Mouse (Mus musculus) hindbrain, embryonic 11.5 days (tissue): ENCODE measurements around the gene Cenph. TPM values are rescaled to one million over a fixed set of nuclear protein-coding genes. Genes with fewer than 3 reads are reported as not detected.

Experiments used
- ATAC-seq: fragments of 200-750 bp; cut with Nextera tagmentation; 2 replicates; pipeline ENCODE4 v1.8.0; 2017; ENCODE audit warnings: mild to moderate bottlenecking, moderate TSS enrichment, moderate library complexity; ENCODE audit not compliant: low FRiP score
- DNase-seq: peaks from one replicate; pipeline ENCODE4 v3.0.0-alpha.2; 2015; ENCODE audit warnings: low spot score
- H3K27ac ChIP-seq: fragments of 300-500 bp; sonication (generic); 2 replicates; pipeline ENCODE4 v1.5.1; 2014; ENCODE audit warnings: mild to moderate bottlenecking, low read depth, low read length
- H3K27me3 ChIP-seq: fragments of 300-500 bp; sonication (generic); 2 replicates; pipeline ENCODE4 v1.6.1; 2014; ENCODE audit warnings: mild to moderate bottlenecking, low read length, moderate library complexity, mixed read lengths; ENCODE audit not compliant: control insufficient read depth, insufficient read depth
- H3K36me3 ChIP-seq: fragments of 300-500 bp; sonication (generic); 2 replicates; pipeline ENCODE4 v1.6.1; 2014; ENCODE audit warnings: mild to moderate bottlenecking, low read length, moderate library complexity, mixed read lengths; ENCODE audit not compliant: control insufficient read depth, insufficient read depth
- H3K4me1 ChIP-seq: fragments of 300-500 bp; sonication (generic); replicated peaks from 2 replicates; pipeline ENCODE4 v1.6.1; 2014; ENCODE audit warnings: low read length, mixed read lengths; ENCODE audit not compliant: control insufficient read depth, insufficient read depth
- H3K4me2 ChIP-seq: fragments of 300-500 bp; sonication (generic); replicated peaks from 2 replicates; pipeline ENCODE4 v1.6.1; 2014; ENCODE audit warnings: mild to moderate bottlenecking, low read depth, low read length
- H3K4me3 ChIP-seq: fragments of 300-500 bp; sonication (generic); 2 replicates; pipeline ENCODE4 v1.5.1; 2014; ENCODE audit warnings: low read depth, low read length
- H3K9ac ChIP-seq: fragments of 300-500 bp; sonication (generic); 2 replicates; pipeline ENCODE4 v1.6.1; 2014; ENCODE audit warnings: low read depth, low read length
- H3K9me3 ChIP-seq: fragments of 300-500 bp; sonication (generic); 2 replicates; pipeline ENCODE4 v1.6.1; 2016; ENCODE audit warnings: low read length; ENCODE audit not compliant: control insufficient read depth
- WGBS: fragments of 180-500 bp; shearing (Covaris S2); extraction: QIAGEN DNeasy Blood & Tissue Kit; methylation state at CpG from one replicate; pipeline ENCODE4 v1.1.7; 2014; 5-methylcytosine and 5-hydroxymethylcytosine counted together
- polyA plus RNA-seq: library from polyadenylated mRNA; unstranded; fragments of >200 nt; fragmentation: Nextera tagmentation; extraction: Ambion mirVana; gene quantifications from 2 replicates; pipeline ENCODE4 v1.2.1, GENCODE M21; 2014

Gene Cenph
- polyA plus RNA-seq, 1 experiment from 2014 or later, result 48.0 TPM

DNA sequence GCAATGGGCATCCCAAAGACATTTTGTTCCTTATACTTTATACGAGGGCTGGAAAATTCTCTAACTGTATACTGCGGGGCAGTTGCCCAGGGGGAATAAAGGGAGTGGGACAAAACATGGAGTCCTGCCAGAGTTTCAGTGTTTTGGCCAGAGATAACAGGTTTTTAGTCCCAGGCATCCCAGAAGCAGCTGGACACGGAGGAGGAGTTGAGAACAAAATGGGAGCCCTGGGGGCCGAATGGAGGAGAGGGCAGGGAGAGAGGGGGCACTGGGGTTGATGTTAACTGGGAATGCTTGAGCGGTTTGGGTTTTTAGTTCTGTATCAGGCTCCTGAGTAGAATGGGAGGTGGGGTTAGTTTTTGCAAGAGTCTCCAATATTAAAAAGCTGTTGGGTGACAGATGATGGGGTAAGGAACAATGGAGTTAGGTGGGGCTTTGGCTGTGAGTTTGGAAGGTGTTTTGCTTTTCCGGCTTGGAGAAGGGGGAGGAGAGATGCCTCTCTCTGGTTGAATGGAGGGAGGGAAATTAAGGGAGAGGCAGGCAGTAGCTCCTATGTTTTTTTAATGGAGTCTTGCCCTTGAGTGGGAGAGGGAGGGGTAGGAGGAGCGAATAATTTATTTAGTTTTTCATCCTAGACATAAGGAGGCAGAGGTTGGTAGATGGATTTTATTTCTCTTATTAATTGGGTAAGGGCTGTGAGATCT, 51.5 kb downstream of the Cenph start:
- Histone ChIP-seq H3K4me2 (no peak overlapping the region), H3K36me3 (peaks cover 2% of the 10 kb centered on the region; the same call in 1 of the 2 replicates), H3K27ac (no peak overlapping the region), H3K27me3 (no peaks in the 10 kb centered on the region), H3K4me1 (no peaks in the 10 kb centered on the region), H3K9me3 (no peaks in the 10 kb centered on the region), H3K9ac (no peak overlapping the region), H3K4me3 (no peak overlapping the region)
- WGBS, result 84% methylated on average over 7 of the region's 7 CpGs
- DNase-seq, result no peak
- ATAC-seq, result no peak

DNA sequence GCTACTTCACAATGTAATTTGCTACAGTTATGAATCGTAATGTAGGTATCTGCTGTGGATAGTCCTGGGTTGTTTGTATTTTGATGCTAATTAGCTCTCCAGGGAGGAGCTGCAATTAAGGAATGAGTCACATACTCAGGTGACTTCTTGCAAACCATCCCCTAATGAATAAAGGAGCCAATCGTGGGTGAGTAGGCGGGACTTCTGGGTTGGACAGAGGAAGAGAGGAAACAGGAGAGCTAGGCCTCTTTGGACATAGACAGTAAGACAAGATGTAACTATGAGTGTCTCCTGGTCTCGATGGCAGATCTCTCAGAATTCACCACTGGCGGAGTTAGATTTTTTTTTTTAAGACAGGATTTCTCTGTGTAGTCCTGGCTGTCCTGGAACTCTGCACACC, 54.0 kb downstream of the Cenph start:
- H3K4me3 ChIP-seq, result no peak overlapping the region
- 92% methylated on average over 5 of the region's 5 CpGs for WGBS
- H3K27me3 ChIP-seq, result no peaks in the 10 kb centered on the region
- DNase-seq (no peak), ATAC-seq (no peak)
- H3K9ac ChIP-seq, result no peak overlapping the region
- no peaks in the 10 kb centered on the region for H3K9me3 ChIP-seq
- no peaks in the 10 kb centered on the region for H3K4me1 ChIP-seq
- no peak overlapping the region for H3K4me2 ChIP-seq
- no peak overlapping the region for H3K27ac ChIP-seq
- no peaks in the 10 kb centered on the region for H3K36me3 ChIP-seq

DNA sequence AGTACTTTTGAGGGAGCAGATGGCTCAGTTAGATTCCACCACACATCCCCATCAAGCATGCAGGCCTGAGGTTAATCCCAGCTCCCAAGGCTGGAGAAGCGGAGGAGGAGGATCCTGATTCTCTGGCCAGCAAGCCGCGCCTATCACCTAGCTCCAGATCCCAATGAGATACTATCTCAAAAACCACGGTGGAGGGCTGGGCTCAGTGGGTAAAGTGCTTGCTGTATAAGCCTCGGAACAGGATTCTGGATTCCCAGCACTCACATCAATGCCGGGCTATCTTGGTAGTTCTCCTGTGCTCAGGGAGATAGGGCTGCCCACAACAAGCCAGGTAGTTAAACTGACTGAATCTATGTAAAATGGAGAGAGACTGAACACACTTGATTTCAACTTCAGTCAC, 60.2 kb downstream of the Cenph start:
- Histone ChIP-seq H3K4me2 (no peak overlapping the region), H3K4me1 (no peaks in the 10 kb centered on the region), H3K4me3 (no peak overlapping the region), H3K36me3 (peaks cover 7% of the 10 kb centered on the region), H3K27me3 (no peaks in the 10 kb centered on the region), H3K9me3 (no peaks in the 10 kb centered on the region), H3K9ac (no peak overlapping the region), H3K27ac (no peak overlapping the region)
- ATAC-seq (no peak), DNase-seq (no peak)
- WGBS, result 96% methylated on average over 6 of the region's 6 CpGs

Other genes starting within 250 kb of the Cenph start
- 5.8 TPM in 2 replicates for gene Ocln, start 223.2 kb downstream of the Cenph start, polyA plus RNA-seq
- 2.8 and 3.1 TPM in 2 replicates for gene Marveld2, start 158.9 kb downstream of the Cenph start, polyA plus RNA-seq
- 315 and 356 TPM in 2 replicates for gene Ak6, start 124.9 kb downstream of the Cenph start, polyA plus RNA-seq
- 27.6 and 29.9 TPM in 2 replicates for gene Rad17, start 124.8 kb downstream of the Cenph start, polyA plus RNA-seq
- gene Taf9, start 124.3 kb downstream of the Cenph start, polyA plus RNA-seq, result 22.4 and 22.6 TPM in 2 replicates
- gene Ccdc125, start 106.2 kb downstream of the Cenph start, polyA plus RNA-seq, result 2.6 and 2.7 TPM in 2 replicates
- gene Cdk7, start 45.0 kb downstream of the Cenph start, polyA plus RNA-seq, result 78.0 TPM in 2 replicates
- gene Mrps36, start 31.2 kb downstream of the Cenph start, polyA plus RNA-seq, result 135 and 139 TPM in 2 replicates
- gene Ccnb1, start 10.7 kb upstream of the Cenph start, polyA plus RNA-seq, result 322 and 345 TPM in 2 replicates
- 46.0 and 51.3 TPM in 2 replicates for gene Slc30a5, start 57.5 kb upstream of the Cenph start, polyA plus RNA-seq